Mouse (Mus musculus): ENCODE measurements around the gene Bckdha. TPM values are rescaled to one million over a fixed set of nuclear protein-coding genes. Genes with fewer than 3 reads are reported as not detected.

The Bckdha gene
- polyA plus RNA-seq, 1 experiment from 2014 or later, result 50.7 TPM

DNA sequence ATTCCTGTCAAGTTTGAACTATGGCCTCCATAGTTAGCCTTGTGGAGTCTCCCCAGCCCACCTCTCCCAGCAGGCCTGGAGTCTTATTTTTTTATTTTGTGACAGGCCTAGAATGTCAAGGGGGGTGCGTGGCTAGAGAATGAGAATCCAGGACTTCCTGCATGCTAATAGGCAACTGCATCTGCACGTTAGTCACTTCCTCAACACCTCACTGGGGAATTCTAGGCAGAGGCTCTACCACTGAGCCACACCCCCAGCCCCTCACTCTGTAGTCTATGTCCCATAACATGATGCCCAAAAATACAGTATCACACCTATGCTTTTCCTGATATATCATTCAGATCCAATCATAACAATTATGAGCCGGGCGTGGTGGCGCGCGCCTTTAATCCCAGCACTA lies 18.2 kb upstream of the Bckdha start:
- ATAC-seq (ENCODE audit: low read depth), result no peak
- peaks cover 41% of the 10 kb centered on the region for H3K4me1 ChIP-seq (replicated peaks)
- H3K9ac ChIP-seq, result no peak overlapping the region
- WGBS, result 89% methylated on average over 7 of the region's 7 CpGs
- H3K36me3 ChIP-seq, result no peaks in the 10 kb centered on the region
- H3K9me3 ChIP-seq, result no peaks in the 10 kb centered on the region
- peaks cover 48% of the 10 kb centered on the region for H3K27me3 ChIP-seq
- H3K4me2 ChIP-seq, result no peak overlapping the region
- H3K4me3 ChIP-seq, result no peak overlapping the region
- H3K27ac ChIP-seq (replicated peaks), result peak overlapping the region; percentile 78

DNA sequence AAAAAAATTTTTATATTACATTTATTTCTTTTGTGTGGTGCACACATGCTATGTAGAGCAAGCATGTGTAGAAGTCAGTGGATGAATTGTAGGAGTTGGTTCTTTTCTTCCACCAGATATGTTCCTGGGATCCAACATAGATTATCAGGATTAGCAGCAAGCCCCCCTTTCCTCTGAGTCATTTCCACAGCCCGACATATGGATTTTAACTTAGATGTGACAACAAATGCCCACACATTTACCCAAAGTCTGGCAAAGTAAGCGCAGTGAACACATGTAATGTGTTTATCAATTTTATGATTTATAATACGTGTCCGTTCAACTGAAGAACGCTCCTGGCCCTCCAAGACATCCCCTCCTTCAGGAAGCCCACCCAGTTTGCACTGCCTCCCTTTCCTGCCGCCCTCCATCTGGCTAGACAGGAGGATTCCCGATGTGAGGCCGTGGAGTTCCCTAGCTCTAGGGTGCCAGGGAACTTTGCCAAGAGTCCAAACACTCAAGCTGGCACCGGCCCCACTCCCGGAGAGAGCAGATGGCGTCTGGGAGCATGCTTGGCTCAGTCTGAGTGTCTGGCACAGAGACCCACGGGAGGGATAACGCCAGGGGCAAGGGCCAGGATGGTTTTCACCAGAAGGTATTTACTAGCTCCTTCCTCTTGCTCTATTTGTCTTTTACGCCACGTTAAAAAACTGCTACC lies 17.5 kb upstream of the Bckdha start:
- Histone ChIP-seq H3K27ac (replicated peaks) (peak overlapping the region; percentile 78), H3K4me1 (replicated peaks) (peaks cover 33% of the 10 kb centered on the region), H3K9me3 (no peaks in the 10 kb centered on the region), H3K36me3 (no peaks in the 10 kb centered on the region), H3K27me3 (peaks cover 48% of the 10 kb centered on the region), H3K9ac (no peak overlapping the region), H3K4me3 (no peak overlapping the region), H3K4me2 (no peak overlapping the region)
- peak; percentile 54 for ATAC-seq (ENCODE audit: low read depth)
- WGBS, result 37% methylated on average over 15 of the region's 15 CpGs

DNA sequence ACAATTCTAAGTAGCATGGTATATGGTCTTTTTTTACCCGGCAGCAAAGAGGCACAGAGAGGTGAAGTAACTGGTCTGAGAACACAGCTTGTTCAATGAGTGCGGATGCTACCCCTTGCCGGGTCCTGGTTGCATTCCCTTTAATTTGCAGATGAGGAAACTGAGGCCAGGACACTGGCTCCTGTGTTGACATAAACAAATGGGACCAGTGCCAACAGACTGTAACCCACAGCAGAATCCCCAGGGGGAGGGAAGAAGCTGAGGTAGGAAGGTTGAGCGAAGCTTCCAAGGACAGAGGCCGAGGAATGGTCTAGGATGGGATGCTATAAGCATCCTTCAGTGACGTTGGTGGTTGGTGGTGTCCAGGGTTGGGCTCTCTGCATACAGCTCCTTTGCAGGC lies 16.6 kb upstream of the Bckdha start:
- Histone ChIP-seq H3K4me3 (peak overlapping the region; percentile 43), H3K4me1 (replicated peaks) (peaks cover 30% of the 10 kb centered on the region), H3K9ac (no peak overlapping the region), H3K4me2 (peak overlapping the region; percentile 65), H3K27ac (replicated peaks) (no peak overlapping the region), H3K36me3 (no peaks in the 10 kb centered on the region), H3K27me3 (peaks cover 48% of the 10 kb centered on the region), H3K9me3 (no peaks in the 10 kb centered on the region)
- 35% methylated on average over 6 of the region's 6 CpGs for WGBS
- ATAC-seq (ENCODE audit: low read depth), result no peak

DNA sequence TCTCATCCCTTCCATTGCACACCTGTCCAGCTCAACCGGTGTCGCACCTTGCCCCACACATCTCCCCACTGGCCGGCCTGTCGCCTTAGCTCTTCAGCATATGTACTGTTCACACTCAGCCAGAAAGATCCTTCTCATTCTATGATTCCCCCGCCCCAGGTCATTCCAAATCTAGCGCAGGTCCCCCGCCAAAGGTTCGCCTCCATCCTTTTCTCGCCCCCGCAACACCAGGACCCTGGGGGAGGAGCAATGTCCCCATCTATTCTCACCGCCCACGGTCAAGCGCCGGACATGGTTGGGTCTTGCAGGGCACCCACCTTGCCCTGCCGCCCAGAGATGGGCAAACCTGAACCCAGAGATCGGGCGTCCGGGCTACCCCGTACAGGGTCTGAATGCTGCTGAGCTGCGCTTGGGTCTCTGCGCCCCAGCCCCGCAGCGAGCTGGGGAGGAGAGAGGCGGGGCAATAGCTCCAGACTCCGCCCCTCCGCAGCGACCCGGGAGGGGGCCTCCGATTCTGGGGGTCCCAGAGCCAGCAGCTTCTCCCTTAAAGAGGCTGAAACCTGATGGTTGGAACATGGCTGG lies 16.0 kb upstream of the Bckdha start, which contains the start of gene Tmem91:
TSS of gene Tmem91 (minus strand) at position 448 of the 582 bp plus-strand sequence.
- 3% methylated on average over 29 of the region's 29 CpGs for whole genome bisulfite sequencing
- ATAC-seq (ENCODE audit: low read depth), result peak; percentile 28
- H3K27ac ChIP-seq (replicated peaks), result no peak within 1 kb of the TSS

DNA sequence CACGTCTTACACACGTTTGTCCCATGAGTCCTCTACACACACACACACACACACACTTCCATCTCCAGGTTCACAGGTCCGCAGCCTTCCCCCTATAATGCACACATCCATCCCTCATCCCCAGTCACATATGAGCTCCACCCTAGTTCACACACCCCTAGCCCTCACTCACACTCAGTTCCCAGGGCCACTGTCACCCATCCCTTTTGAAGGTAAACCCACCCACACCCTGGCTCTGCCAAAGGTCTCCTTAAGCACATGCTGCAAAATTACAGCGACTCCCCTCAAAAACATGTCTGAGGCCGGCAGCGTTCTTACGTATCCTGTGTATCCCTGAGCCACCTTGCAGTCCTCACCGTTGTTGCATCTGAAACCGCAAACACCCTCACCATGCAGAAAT lies 15.5 kb upstream of the Bckdha start:
- peaks cover 48% of the 10 kb centered on the region for H3K27me3 ChIP-seq
- no peak for ATAC-seq (ENCODE audit: low read depth)

More for the DNA sequence above, 16.0 kb upstream of the Bckdha start, which contains the start of gene Tmem91:
- Histone ChIP-seq H3K36me3 (no peaks in the 10 kb centered on the region), H3K4me1 (replicated peaks) (peaks cover 25% of the 10 kb centered on the region), H3K9ac (peak within 1 kb of the TSS; percentile 70), H3K4me3 (peak within 1 kb of the TSS; percentile 43), H3K9me3 (no peaks in the 10 kb centered on the region), H3K4me2 (peak within 1 kb of the TSS; percentile 65), H3K27me3 (peaks cover 48% of the 10 kb centered on the region)

DNA sequence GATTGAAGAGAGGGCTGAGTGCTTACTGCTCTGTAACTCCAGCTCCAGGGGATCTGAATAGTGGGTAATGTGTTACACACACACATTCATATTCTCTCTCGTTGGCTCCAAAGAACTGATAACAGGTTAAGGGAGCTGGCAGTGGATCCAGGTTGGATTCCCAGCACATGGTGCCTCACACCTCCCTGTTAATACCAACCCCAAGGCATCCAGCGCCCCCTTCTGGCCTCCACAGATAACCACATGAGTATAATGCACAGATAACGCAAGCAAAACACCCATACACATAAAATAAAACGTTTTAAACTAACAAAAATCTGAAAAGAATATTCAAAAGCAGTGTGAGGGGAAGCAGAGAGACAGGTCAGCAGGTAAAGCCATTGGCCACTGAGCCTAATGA lies 13.7 kb upstream of the Bckdha start:
- no peak overlapping the region for H3K27ac ChIP-seq (replicated peaks)
- no peaks in the 10 kb centered on the region for H3K9me3 ChIP-seq
- peaks cover 19% of the 10 kb centered on the region for H3K36me3 ChIP-seq
- H3K4me2 ChIP-seq, result no peak overlapping the region
- H3K27me3 ChIP-seq, result peaks cover 38% of the 10 kb centered on the region
- 54% methylated on average over 4 of the region's 4 CpGs for WGBS
- no peak overlapping the region for H3K4me3 ChIP-seq
- peaks cover 23% of the 10 kb centered on the region for H3K4me1 ChIP-seq (replicated peaks)
- ATAC-seq (ENCODE audit: low read depth), result no peak
- no peak overlapping the region for H3K9ac ChIP-seq

More for the DNA sequence above, 15.5 kb upstream of the Bckdha start:
- 32% methylated on average over 9 of the region's 9 CpGs for WGBS
- Histone ChIP-seq H3K9ac (peak overlapping the region; percentile 70), H3K4me2 (peak overlapping the region; percentile 65), H3K9me3 (no peaks in the 10 kb centered on the region), H3K27ac (replicated peaks) (no peak overlapping the region), H3K4me3 (peak overlapping the region; percentile 43), H3K36me3 (0 out of 2 replicates have a peak, but pooled peaks cover under 1% of the 10 kb centered on the region), H3K4me1 (replicated peaks) (peaks cover 23% of the 10 kb centered on the region)

DNA sequence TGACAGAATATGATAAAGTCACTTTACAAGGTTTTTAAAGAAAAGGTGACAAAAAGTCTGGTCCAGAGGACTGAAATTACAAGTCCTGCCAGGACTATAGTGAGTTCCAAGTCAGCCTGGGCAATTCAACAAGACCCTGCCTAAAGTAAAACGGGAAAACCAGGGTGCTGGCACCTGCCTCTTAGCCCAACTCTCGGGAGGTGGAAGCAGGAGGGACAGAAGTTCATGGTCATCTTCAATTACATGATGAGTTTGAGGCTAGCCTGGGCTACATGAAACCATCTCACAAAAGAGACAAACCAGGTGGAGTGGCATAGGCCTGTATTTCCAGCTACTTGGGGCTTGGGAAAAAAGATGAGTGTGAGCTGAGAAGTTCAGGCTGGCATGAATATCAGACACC lies 12.9 kb upstream of the Bckdha start:
- no peaks in the 10 kb centered on the region for H3K9me3 ChIP-seq
- H3K9ac ChIP-seq, result no peak overlapping the region
- H3K4me2 ChIP-seq, result no peak overlapping the region
- ATAC-seq (ENCODE audit: low read depth), result no peak
- WGBS, result 76% methylated on average over 2 of the region's 2 CpGs
- H3K27me3 ChIP-seq, result peaks cover 38% of the 10 kb centered on the region
- H3K4me1 ChIP-seq (replicated peaks), result peaks cover 18% of the 10 kb centered on the region
- H3K36me3 ChIP-seq, result peaks cover 26% of the 10 kb centered on the region
- H3K4me3 ChIP-seq, result no peak overlapping the region
- no peak overlapping the region for H3K27ac ChIP-seq (replicated peaks)

DNA sequence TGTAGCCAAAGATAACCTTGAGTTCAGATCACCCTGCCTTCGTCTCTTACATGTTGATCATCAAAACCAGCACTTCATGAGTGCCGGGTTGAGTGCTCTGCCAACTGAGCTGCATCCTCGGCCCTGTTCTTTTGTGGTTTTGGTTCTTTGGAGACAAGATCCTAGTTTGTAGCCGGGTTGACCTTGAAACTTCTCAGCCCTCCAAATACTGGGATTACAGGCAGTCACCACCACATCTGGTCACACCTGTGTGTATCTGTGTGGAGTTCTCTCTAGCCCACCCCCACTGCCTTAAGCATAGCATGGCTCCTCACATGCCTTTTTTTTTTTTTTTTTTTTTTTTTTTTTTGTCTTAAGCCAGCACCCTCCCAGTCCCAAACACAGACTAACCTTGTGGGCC lies 11.3 kb upstream of the Bckdha start:
- Histone ChIP-seq H3K9ac (no peak overlapping the region), H3K4me1 (replicated peaks) (peaks cover 9% of the 10 kb centered on the region)
- WGBS, result 95% methylated on average over 4 of the region's 4 CpGs

DNA sequence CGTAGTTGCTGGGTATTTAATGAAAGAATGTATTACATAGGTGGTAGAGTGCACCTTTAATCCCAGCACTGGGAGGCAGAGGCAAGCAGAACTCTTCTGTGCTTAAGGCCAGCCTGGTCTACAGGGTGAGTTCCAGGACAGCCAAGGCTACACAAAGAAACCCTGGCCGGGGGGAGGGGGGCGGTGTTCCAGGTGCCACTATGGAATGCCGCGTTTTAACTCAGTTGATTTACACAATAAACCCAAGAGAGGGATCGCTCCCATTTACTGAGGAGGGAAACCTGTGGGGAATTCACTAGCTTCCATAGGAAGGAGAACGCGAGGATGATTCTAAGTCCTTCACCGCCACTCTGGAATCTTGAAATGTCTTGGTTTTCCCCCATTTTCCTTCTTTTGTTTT lies 10.8 kb upstream of the Bckdha start:
- peaks cover 17% of the 10 kb centered on the region for H3K27me3 ChIP-seq
- 84% methylated on average over 9 of the region's 9 CpGs for WGBS
- H3K9me3 ChIP-seq, result no peaks in the 10 kb centered on the region
- H3K4me3 ChIP-seq, result no peak overlapping the region
- peaks cover 5% of the 10 kb centered on the region for H3K4me1 ChIP-seq (replicated peaks)
- peaks cover 47% of the 10 kb centered on the region for H3K36me3 ChIP-seq
- no peak overlapping the region for H3K4me2 ChIP-seq
- no peak for ATAC-seq (ENCODE audit: low read depth)
- H3K9ac ChIP-seq, result no peak overlapping the region
- no peak overlapping the region for H3K27ac ChIP-seq (replicated peaks)

More for the DNA sequence above, 11.3 kb upstream of the Bckdha start:
- H3K4me2 ChIP-seq, result no peak overlapping the region
- peaks cover 42% of the 10 kb centered on the region for H3K36me3 ChIP-seq
- peaks cover 22% of the 10 kb centered on the region for H3K27me3 ChIP-seq
- no peak overlapping the region for H3K27ac ChIP-seq (replicated peaks)
- no peak for ATAC-seq (ENCODE audit: low read depth)
- H3K9me3 ChIP-seq, result no peaks in the 10 kb centered on the region
- H3K4me3 ChIP-seq, result no peak overlapping the region

DNA sequence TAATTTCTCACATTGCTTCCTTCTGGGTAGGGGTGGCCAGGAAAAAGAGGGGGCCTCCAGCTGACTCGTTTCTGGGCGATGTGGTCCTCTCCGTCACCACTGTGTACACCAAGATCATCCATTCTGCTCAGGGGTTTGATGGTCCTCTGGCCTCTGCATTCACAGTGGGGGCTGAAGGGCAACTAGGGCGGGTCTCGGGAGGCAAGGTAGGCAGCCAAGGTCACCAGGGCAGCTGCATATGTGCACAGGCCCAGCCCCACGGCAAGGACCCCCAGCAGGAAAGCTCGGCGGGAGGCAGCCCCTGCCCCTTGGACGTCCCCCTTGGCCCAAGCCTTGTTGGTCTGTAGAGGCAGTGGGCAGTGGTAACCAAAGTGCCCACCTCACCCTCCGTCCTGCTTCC lies 10.4 kb upstream of the Bckdha start:
- WGBS, result 84% methylated on average over 10 of the region's 10 CpGs
- Histone ChIP-seq H3K4me1 (replicated peaks) (no peaks in the 10 kb centered on the region), H3K4me2 (no peak overlapping the region), H3K27ac (replicated peaks) (no peak overlapping the region), H3K27me3 (peaks cover 12% of the 10 kb centered on the region), H3K9ac (no peak overlapping the region), H3K36me3 (peaks cover 52% of the 10 kb centered on the region), H3K4me3 (no peak overlapping the region), H3K9me3 (no peaks in the 10 kb centered on the region)
- no peak for ATAC-seq (ENCODE audit: low read depth)

DNA sequence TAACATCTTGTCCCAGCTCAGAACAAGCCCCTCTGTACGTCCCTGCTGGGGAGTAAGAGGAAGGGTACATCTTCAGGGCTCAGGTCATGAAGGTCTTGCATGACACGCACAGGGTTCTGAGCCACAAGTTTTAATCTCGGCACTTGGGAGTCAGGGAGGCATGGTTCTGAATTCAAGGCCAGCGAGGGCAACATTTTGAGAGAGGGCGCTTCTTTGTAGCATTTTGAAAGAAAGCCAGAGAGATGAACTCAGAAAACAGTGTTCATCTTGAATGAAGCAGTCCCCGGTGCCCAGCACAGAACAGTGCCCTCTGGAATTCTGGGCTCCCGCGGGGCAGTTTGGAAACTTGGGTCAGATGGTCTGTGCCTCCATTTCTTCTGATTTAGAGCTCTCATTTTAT lies 7.6 kb upstream of the Bckdha start:
- H3K4me2 ChIP-seq, result no peak overlapping the region
- WGBS, result 93% methylated on average over 8 of the region's 8 CpGs
- no peak for ATAC-seq (ENCODE audit: low read depth)
- no peaks in the 10 kb centered on the region for H3K27me3 ChIP-seq
- no peak overlapping the region for H3K4me3 ChIP-seq
- no peaks in the 10 kb centered on the region for H3K4me1 ChIP-seq (replicated peaks)
- H3K27ac ChIP-seq (replicated peaks), result no peak overlapping the region
- no peaks in the 10 kb centered on the region for H3K9me3 ChIP-seq
- H3K36me3 ChIP-seq, result peaks cover 66% of the 10 kb centered on the region
- no peak overlapping the region for H3K9ac ChIP-seq

DNA sequence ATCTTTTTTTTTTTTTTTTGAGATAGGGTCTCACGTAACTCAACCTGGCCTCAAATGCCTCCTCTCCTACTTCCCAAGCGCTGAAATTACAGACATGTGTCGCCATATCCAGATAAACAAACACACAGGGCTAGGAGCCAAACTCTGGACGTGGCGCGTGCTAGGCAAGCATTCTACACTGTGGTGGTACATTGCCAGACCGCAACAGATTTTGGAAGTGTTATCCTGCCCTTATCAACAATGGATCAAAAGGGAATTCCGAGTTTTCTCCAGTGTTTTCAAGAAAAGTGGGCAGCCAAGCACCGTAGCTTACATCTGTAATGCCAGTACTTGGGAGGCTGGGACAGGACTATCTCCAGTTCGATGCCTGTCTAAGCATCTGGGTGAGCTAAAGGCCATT lies 996 bp downstream of the Bckdha start:
- Histone ChIP-seq H3K4me3 (peak overlapping the region; percentile 58), H3K9ac (peak overlapping the region; percentile 72), H3K4me2 (peak overlapping the region; percentile 93), H3K36me3 (peaks cover 4% of the 10 kb centered on the region), H3K27ac (replicated peaks) (no peak overlapping the region), H3K4me1 (replicated peaks) (peaks cover 36% of the 10 kb centered on the region), H3K9me3 (no peaks in the 10 kb centered on the region), H3K27me3 (no peaks in the 10 kb centered on the region)
- ATAC-seq (ENCODE audit: low read depth), result no peak
- 38% methylated on average over 10 of the region's 10 CpGs for WGBS
